Mouse (Mus musculus) retina, postnatal 1 day (tissue): ENCODE results near the gene Il20rb.

Experiments
- DNase-seq: peaks from one replicate; pipeline ENCODE4 v3.0.0-alpha.2; 2012

Gene Il20rb

DNA sequence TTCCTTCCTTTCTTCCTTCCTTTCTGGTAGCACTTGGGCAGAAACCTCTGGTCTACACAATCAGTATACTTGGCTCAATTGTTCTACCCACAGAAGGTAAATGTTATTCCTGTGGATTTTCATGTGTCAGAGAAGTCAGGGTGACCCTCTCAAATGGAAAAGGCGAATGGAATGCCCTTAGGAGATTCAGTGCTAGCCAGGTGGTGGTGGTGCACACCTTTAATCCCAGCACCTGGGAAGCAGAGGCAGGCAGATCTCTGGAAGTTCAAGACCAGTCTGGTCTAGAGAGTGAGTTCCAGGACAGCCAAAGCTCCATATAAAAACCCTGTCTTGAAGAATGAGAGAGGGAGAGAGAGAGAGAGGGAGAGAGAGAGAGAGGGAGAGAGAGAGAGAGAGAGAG, 16.4 kb downstream of the Il20rb start:
- no peak for DNase-seq

DNA sequence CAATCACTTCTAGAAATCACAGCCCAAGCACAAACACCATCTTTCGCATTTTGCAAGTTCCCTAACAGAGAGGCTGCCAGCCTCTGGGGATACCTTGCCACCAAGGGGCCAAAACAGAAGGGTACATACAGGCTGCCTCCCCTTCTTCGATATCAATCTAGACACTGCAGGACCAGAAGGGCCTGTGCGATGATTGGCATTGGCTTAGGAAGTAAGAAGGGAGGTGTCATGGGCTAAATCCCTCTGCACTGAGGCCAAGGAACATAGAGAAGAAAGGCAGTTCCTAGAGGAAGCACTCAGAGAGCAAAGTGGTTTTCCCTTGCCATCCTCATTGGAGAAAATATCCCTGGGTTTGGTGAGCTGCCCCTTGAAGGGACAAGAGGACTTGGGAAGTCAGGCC, 16.9 kb downstream of the Il20rb start:
- no peak for DNase-seq

DNA sequence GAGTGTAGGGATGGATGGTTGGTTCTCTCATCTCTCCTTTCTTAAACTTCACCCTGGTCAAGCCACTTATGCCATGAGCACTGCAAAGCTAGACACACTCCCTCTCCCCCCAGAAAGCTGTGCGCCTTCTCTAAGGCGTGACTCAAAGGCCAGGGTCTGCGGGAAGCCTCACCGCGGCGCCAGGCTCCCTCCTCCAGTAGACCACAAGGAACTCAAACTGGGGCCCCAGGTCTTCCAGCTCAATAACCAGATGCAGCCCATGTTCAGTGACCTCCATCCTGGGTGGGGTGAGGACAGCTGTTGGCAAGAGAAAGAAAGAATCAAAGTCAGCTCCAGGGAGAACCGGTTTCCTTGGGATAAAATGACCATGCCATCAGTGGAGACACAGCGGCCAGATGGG, 18.4 kb downstream of the Il20rb start:
- DNase-seq = no peak

DNA sequence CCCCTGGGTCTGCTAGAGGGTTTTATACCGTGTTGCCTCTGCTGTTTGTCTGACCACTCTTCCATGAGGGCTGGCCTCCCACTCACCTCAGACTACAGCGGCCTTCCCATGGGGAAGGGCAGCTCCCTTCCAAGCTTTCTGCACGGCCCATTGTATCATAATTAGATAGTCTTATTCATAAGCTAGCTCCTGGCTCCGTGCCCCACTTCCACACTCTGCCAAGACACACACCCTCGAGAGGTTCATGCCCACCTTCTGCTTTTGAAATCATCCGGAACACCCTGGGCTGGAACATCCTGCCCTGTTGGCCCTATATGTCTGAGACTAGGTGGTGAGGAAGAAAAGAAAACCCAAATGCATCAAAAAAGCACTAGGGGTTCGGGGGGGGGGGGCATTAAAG, 18.9 kb downstream of the Il20rb start:
- no peak for DNase-seq

DNA sequence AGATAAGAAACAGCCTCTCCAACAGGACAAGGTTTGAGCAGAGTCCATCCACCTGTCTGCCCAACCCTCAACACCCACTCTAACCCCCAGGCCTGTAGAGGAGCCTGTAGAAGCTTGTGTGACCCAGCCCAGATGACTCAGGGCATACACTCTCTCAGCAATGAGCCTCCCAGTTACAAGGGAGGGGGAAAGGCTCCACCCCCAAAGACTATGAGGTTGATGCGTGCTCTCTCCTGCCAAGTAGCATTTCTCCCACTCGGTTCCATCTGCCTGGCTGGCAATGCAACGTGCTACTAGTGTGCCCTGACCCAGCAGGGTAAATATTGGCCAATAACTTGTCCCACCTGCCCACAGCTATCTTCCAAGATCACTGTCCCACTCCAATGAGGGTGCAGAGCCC, 19.8 kb downstream of the Il20rb start:
- DNase-seq = no peak

DNA sequence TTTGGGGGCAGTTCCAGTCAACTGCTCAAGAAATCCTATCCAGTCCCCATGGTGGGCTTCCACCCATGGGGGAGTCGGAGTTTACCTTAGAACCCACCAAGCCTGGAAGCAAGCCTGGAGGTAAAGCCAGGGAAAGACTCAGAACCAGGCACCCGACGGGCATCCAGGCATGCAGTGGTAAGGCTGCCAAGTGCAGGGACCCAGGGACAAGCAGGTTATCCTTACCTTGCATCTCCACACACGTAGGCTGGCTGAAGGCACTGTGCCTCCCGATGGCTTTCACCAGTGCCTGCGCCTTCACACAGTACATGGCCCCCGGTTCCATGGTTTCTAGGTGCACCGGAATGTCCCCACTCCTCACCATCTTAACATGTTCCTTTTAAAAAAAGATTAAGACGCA, 20.6 kb downstream of the Il20rb start:
- DNase-seq = no peak

DNA sequence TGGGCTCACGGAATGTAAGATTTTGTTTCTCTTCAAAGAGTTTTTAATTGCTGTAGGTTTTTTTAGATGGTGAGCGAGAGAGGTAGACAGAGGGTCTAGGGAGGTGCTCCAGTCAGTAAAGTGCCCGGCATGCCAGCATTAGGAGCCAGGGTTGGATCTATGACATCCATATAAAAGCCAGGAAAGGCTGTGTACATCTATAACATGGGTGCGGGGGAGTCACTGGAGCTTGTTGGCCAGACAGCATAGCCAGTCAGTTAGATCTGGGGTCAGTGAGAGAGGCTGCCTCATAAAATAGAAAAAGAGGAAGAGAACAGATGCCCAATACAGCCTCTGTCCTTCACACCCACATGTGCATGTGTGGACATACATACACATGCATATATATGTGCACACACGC, 21.2 kb downstream of the Il20rb start:
- no peak for DNase-seq

DNA sequence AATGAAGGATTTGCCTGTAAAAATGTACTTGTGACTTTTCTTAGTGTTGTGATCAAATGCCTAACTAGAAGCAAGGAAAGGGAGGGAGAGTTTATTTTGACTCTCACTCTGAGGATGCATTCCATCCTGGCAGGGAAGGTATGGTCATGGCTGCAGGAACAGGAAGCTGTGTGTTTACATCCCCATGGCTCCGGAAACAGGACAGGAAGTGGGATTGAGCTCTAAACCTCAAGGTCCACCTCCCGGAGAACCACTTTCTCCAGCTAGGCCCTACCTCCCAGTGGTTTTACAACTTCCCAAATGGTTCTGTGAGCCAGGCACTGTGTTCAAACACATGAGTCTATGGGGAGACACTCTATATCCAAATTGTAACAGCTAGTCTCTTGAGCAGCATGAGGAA, 22.8 kb downstream of the Il20rb start:
- no peak for DNase-seq

DNA sequence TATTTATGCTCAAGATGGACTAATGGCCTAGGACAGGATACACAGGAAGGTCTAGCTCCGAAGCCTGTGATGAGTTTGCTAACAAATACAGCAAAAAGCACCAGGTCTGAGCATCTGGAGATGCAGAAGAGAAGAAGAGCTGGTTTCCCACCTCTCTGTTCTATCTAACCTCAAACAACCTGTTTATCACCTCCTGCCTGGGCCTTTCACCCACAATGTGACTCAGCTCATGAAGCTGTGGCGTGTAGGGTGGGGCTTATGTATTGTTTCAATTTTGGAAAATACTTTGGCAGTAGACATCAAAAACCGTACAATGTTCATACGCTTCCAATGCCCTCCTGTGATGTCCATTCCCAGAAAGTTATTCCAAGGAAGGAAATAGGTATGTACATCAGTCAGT, 24.5 kb downstream of the Il20rb start:
- DNase-seq = no peak

DNA sequence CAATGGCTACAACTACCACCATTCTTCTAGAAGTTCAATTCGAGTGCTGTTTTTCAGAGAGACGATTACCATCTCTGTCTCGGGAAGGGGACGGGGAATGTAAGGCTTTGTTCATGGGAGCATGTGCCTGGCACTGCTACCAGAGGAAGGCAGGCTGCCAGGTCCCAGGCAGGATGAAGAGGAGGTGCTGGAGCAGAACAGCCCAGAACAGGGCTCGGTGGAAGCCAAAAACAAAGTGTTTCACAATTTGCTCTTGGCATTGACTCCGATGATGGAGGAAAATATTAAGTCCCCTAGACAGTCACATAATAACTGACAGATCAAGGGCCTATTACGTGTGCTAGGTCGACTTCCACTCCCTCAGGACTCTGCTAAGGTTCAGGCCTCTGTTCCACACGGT, 24.9 kb downstream of the Il20rb start:
- DNase-seq = no peak

DNA sequence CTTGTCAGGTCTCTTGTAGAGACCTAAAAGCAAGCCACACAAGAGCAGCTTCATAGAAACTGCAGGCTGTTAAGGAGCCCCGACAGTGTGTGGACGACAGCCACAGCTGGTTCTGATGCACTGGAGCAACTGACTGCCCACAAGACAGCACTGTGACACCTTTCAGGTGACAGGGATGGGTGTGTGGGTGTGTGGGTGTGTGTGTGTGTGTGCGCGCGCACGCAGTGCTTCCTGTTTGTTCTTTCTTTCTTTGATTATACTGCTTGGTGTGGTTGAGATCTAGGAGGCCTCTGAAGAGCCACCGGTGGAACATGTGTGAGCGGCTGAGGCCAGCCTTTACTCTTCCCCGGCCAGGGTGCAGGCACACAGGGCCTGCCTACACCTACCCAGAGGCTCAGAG, 26.4 kb downstream of the Il20rb start:
- no peak for DNase-seq

DNA sequence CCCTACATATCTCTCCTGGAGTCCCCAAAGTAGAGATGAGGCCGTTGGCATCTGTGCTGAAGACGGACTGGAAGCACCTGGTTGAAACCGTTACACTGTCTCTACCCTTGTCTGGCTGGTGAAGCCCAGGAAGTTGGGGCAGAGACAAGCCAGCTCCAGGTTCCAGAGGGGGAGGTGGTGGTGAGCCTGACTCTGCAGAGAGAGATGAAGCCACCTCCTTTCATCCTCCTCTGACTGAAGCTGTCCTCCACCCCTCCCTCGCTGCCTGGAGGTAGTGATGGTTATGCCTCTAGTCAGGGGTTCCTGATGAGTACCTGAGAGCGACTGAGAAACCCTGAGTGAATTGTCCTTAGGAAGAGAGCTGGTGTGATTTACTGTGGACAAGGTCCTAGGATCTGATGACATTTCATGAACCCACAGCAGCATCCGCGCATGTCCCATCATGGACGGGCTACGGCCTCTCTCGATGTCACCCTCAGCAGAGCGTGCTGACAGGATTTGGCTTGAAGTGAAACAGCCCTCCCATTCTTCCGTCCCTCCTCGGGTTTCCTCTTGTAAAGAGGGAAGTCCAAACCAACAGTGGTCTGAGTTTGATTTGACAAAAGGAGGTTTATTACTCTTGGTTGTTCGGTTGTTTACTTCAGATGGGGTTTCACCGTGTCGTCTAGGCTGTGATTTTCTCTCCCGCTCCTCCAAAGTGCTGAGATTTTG, 28.5 kb downstream of the Il20rb start:
- DNase-seq = no peak

DNA sequence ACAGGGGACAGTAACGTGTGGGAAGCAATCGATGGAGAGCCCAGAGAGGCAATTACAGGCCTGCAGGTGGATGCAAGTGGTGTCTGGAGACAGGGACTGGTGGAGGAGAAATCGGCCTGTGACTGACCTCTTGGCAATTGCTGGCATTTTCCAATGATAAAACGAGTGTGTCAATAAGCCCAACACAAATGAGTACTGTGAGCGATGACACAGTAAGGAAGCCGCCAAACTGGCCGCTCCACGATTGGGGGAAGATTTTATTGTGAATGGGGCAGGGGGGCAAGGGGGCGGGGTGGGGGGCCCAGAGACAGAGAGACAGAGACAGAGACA, 32.0 kb downstream of the Il20rb start:
- DNase-seq = no peak

DNA sequence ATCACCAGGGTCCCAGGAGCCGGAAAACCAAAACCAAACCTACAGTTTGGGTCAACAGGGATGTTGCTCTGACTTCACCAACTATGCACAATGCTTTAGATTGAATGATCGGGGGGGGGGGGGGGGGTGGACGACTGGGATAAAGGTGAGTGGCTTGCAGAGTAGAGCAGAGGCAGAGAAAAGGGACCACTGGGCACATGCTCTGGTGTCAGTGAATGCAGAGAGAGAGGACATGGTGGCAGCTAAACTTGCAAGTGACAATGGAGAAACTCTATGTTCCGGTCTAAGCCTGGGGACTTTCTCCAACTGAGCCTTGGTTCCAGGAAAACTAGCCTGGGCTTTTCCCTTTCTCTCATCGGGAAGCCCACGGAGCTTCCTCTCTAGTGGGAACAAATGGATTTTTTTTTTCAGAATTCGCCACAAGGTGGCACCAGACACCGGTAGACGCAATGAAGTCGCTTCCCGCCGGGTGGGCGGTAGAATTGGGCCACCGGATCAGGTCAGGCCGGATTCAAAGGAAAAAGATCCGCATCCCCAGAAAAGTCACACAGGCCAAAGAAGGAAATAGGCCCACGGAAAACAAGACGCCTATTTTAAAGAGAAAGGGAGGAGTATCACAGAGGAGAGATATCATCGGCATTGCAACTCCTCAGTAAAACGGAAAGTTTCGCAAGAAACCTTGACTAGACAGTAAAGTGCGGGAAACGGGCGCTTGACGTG, 32.5 kb downstream of the Il20rb start:
- peak; percentile 90 for DNase-seq

DNA sequence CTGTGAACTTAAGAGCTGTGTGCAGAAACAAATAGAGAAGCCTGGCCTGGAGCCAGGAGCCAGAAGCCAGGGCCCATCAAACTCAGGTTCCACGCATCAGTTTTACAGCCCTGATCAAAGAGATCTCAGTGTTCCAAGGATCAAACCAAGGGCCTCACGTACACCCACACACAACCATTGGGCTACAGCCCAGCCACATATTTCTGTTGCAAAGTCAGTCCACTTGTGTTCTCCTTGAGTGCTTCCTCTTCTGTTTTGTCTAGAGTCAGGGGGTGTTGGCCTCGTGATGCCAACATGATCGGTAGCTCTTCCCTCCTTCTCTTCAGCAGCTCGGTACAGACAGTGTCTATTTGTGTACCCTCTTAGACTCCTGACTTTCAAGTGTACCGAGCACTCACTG, 34.2 kb downstream of the Il20rb start:
- no peak for DNase-seq

DNA sequence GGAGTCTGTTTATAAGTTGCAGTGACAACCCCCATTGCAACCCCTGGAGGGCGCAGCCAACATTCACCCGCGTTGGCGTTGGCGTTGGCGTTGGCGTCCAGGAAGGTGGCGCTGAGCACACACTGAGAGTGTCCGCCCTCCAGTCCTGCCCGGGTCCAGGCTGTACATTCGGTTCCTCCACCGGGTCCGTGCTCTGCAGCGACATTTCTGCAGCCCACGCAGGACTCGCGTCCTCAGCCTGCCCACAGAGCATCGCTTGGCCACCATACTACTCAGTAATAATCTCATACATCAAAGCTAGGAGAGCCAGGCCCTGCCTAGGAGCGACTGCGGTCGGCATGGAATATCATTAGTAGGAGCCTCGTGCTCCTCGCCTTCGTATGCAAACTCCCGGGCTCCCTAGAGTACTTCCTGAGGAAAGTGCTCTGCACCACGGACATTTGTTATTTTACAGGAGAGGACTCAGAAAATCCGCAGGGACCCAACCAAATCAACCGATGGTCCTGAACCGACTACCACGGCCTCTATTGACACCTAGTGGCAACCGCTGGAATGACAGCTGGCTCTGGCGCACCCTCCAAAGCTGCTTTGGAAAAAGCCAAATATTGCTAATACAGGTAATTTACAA, 40.4 kb downstream of the Il20rb start:
- DNase-seq = peak; percentile 81

DNA sequence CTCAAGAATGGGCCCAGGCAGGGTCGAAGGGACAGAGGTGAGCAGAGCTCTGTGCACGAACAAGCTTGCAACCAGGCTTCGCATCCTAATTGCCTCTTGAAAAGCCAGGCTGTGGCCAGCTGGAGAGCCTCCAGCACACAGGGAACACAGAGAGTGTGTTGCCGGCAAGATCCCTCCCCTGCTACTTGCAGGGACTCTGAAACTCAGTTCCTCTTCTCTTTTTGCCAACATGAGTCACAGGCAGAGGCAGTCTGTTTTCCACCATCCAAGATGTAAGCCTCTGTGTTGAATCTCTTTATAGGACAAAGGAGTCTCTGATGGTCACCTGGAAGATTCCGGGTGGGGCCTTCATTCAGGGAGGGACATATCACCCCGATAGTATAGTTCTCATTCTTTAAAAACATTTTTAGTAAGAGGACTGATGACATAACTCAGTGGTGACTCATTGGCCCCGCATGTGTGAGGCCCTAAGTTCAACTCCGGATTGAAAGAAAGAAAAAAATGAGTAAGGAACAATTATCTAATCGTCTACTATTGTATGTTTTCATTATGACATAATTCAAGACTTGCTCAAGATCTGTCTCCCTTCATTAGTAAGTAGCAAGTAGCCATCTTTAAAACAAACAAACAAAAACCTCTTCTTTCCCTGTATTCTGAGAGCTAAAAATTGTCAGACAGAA, 46.3 kb downstream of the Il20rb start:
- DNase-seq = peak; percentile 67

DNA sequence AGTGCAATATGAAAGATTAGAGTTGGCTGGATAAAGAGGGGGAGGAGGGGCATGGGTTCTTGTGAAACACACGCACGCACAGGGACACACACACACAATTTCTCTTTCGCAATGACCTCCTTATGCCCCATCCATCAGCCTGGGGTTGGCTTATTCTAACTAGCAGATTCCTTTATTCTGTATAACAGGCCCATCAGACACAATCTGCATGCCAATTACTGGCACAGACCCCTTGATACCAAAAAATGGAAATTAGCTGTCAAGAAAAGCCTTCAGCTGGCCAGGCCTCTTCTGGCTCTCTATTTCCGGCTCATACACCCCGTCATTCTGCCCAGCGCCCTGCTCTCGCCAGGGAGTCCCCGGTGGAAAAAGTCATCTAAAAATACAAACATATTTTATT, 47.1 kb downstream of the Il20rb start:
- peak; percentile 74 for DNase-seq

DNA sequence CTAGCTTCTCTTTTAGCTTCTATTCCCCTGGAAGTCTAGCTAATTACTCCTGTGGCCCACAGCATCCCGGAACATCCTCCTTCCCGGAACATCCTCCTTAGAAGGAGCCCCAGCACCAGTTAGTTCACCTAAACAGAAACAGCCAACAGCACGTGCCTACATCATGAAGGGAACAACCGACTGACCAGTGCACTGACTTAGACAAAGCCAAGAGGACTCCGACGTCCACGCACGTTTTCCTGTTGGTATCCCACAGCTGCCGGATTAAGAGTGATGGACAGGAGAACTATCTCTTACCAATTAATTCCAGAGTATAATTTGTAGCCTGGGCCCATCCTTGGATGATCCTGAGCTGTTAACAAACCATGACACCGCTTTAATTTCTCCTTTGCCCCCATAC, 47.6 kb downstream of the Il20rb start:
- peak; percentile 43 for DNase-seq

DNA sequence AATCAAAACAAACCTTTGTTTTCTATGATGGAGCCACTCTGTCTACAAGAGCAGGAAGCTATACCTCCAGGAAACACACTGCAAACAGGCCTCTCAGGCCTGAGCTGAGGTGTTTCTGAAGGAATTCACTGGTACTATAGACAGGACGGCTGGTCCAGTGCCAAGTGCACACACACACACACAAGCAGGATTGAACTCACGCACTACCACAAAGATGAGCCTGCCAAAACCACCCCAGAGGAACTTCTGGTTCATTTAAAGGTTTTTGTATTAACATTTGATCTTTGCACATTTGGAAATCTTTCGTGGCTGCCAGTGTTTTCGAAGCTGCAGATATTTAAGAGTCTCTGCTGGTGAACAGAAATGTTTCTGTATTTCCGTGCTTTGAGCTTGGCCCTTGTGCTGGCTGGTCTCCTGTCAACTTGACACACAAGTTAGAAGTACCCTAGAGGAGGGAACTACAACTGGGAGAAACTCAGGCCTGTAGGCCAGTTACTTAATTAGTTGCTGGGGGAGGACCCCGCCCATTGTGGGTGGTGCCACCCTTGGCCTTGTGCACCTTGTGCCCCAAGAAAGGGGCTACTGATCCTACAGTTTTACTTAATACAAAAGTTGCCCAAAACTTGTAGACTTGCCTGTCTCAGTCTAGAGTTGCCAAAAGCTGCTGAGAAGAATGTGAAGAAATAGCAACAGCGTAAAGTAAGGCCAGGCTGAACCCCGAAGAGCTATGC, 49.6 kb downstream of the Il20rb start:
- DNase-seq = no peak

DNA sequence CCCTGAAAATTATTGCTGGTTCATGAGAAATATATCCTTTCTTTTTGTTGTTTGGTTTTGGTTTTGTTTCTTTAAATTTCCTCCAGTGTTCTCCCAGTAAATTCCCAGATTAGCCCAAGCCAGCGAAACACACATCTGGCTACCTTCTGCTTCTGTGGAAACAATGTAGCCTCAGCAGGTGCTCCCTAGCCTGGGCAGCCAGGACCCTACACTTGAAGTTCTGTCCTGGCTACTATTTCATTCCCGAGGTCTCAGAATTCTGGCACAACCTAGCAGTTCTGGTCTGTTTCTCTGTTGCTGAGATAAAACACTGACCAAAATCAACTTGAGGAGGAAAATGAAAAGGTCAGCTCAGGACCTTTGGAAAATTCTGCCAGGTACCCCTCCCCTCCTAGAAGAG, 55.2 kb downstream of the Il20rb start:
- DNase-seq = no peak

DNA sequence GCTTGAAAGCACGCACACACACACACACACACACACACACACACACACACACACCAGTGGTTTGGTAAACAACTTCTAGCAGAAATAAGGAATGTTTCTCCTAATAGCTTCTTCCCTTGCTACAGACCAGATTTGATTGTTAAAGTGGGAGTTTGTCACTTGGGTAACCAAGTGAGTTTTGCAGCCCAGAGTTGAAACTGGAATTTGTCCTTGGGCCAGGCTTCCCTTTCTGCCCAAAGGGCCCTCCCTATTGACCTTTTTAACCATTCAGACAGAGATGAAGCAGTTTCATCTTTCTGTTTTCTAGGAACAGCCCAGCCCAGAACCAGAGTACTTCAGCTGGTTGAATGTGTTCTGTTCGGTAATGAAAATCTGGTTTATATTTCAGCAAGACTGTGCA, 55.7 kb downstream of the Il20rb start:
- no peak for DNase-seq

DNA sequence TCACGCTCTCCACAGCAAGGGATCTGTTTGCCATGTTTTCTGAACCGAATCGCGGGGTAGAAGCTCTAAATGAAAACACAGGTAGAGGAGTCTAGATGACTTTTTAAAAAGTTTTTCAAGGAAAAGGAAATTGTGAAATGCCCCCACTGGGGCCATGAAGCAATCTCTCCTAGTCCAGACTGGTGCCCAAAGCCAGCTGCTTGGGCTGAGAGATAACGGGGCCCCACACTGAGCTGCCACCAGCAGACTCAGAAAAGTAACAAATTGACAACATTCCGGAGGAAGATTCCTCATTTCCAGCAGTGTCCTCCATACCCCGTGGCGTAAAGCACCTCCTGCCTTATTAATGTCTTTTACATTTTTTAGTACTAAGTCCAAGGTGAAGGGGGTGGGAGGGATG, 66.9 kb downstream of the Il20rb start:
- DNase-seq = no peak
